Mouse (Mus musculus) MEL (cell line): ENCODE data around the gene 1700029I15Rik. TPM values are rescaled to one million over a fixed set of nuclear protein-coding genes. Genes with fewer than 3 reads are reported as not detected.

Experiments used
- DNase-seq: peaks from one replicate; pipeline ENCODE4 v3.0.0; 2011; ENCODE audit warnings: low read depth, low spot score
- H3K27ac ChIP-seq: 2 replicates; pipeline ENCODE4 v1.5.1; 2012; ENCODE audit warnings: low read depth, mild to moderate bottlenecking, control low read depth, low read length, moderate library complexity; ENCODE audit not compliant: control insufficient read depth
- H3K27me3 ChIP-seq, 2 experiments: fragments of 150-350 bp in 1 of 2; sonication (generic) in 1 of 2; 2 replicates each; pipeline ENCODE4 v1.6.1; 2012; ENCODE audit warnings: low read length in 2 of 2, mild to moderate bottlenecking in 2 of 2, improper control_type of control experiment in 1 of 2, moderate library complexity in 1 of 2; ENCODE audit not compliant: insufficient read depth in 2 of 2, control insufficient read depth in 1 of 2
- H3K36me3 ChIP-seq, 2 experiments: 2 replicates each; pipeline ENCODE4 v1.6.1; 2012 to 2014; ENCODE audit warnings: low read length in 2 of 2, improper control_type of control experiment in 1 of 2, inconsistent platforms in 1 of 2, mild to moderate bottlenecking in 1 of 2; ENCODE audit not compliant: insufficient read depth in 2 of 2, control insufficient read depth in 1 of 2
- H3K4me1 ChIP-seq, 2 experiments: fragments of 150-350 bp in 1 of 2; sonication (generic) in 1 of 2; 2 replicates each; pipeline ENCODE4 v1.6.1; 2012; ENCODE audit warnings: low read length in 2 of 2, improper control_type of control experiment in 1 of 2, mild to moderate bottlenecking in 1 of 2; ENCODE audit not compliant: insufficient read depth in 2 of 2, control insufficient read depth in 1 of 2
- H3K4me3 ChIP-seq, 2 experiments: fragments of 150-350 bp in 1 of 2; sonication (generic) in 1 of 2; 2 replicates each; pipeline ENCODE4 v1.5.1; 2012; ENCODE audit warnings: low read depth in 2 of 2, low read length in 2 of 2, mild to moderate bottlenecking in 2 of 2, moderate library complexity in 2 of 2, control low read depth in 1 of 2, improper control_type of control experiment in 1 of 2; ENCODE audit not compliant: control insufficient read depth in 1 of 2, insufficient read depth in 1 of 2
- H3K79me2 ChIP-seq: 2 replicates; pipeline ENCODE4 v1.6.1; 2012; ENCODE audit warnings: mild to moderate bottlenecking, low read length, moderate library complexity; ENCODE audit not compliant: control insufficient read depth, poor library complexity, insufficient read depth
- H3K9ac ChIP-seq: 2 replicates; pipeline ENCODE4 v1.6.1; 2012; ENCODE audit warnings: low read depth, mild to moderate bottlenecking, control low read depth, low read length, moderate library complexity; ENCODE audit not compliant: control insufficient read depth, poor library complexity, severe bottlenecking
- H3K9me3 ChIP-seq: fragments of 150-350 bp; sonication (generic); replicated peaks from 2 replicates; pipeline ENCODE4 v1.6.1; 2012; ENCODE audit warnings: mild to moderate bottlenecking, low read length, improper control_type of control experiment, moderate library complexity; ENCODE audit not compliant: insufficient read depth
- CHD1 ChIP-seq: IDR thresholded peaks from 2 replicates; pipeline ENCODE4 v1.6.1; 2012; ENCODE audit warnings: low read depth, mild to moderate bottlenecking, inconsistent platforms, low read length, improper control_type of control experiment
- CHD2 ChIP-seq: IDR thresholded peaks from 2 replicates; pipeline ENCODE4 v1.6.1; 2011; ENCODE audit warnings: low read length, improper control_type of control experiment
- CTCF ChIP-seq, 3 experiments: IDR thresholded peaks in 2 of 3; conservative IDR thresholded peaks in 1 of 3; 2 replicates each; pipeline ENCODE4 v1.5.1; 2011 to 2012; ENCODE audit warnings: low read length in 3 of 3, low read depth in 2 of 3, mild to moderate bottlenecking in 2 of 3, improper control_type of control experiment in 1 of 3, inconsistent platforms in 1 of 3, mixed read lengths in 1 of 3, moderate library complexity in 1 of 3; ENCODE audit not compliant: control insufficient read depth in 1 of 3, insufficient read depth in 1 of 3, poor library complexity in 1 of 3, severe bottlenecking in 1 of 3
- E2F4 ChIP-seq: IDR thresholded peaks from 2 replicates; pipeline ENCODE4 v1.6.1; 2011; ENCODE audit warnings: low read depth, low read length, improper control_type of control experiment, borderline replicate concordance
- ELF1 ChIP-seq: IDR thresholded peaks from 2 replicates; pipeline ENCODE4 v1.6.1; 2014; ENCODE audit warnings: low read depth, mild to moderate bottlenecking, inconsistent platforms, low read length, improper control_type of control experiment, moderate library complexity
- ETS1 ChIP-seq: IDR thresholded peaks from 2 replicates; pipeline ENCODE4 v1.6.1; 2012; ENCODE audit warnings: low read depth, mild to moderate bottlenecking, inconsistent platforms, low read length, improper control_type of control experiment, moderate library complexity
- GATA1 ChIP-seq: IDR thresholded peaks from 2 replicates; pipeline ENCODE4 v1.6.1; 2011; ENCODE audit warnings: low read depth, low read length, improper control_type of control experiment
- HCFC1 ChIP-seq: IDR thresholded peaks from 2 replicates; pipeline ENCODE4 v1.6.1; 2012; ENCODE audit warnings: low read depth, mild to moderate bottlenecking, inconsistent platforms, low read length, improper control_type of control experiment, moderate library complexity
- KAT2A ChIP-seq: conservative IDR thresholded peaks from 2 replicates; pipeline ENCODE4 v1.6.1; 2012; ENCODE audit warnings: low read depth, low read length, improper control_type of control experiment, inconsistent platforms
- MEF2A ChIP-seq: IDR thresholded peaks from 2 replicates; pipeline ENCODE4 v1.6.1; 2014; ENCODE audit warnings: low read depth, mild to moderate bottlenecking, inconsistent platforms, low read length, improper control_type of control experiment; ENCODE audit not compliant: poor library complexity, insufficient replicate concordance, severe bottlenecking; ENCODE audit errors: extremely low read depth
- MYC ChIP-seq: IDR thresholded peaks from 2 replicates; pipeline ENCODE4 v1.6.1; 2011; ENCODE audit warnings: low read depth, mild to moderate bottlenecking, low read length, improper control_type of control experiment, moderate library complexity
- NELFE ChIP-seq: IDR thresholded peaks from 2 replicates; pipeline ENCODE4 v1.6.1; 2011; ENCODE audit warnings: low read depth, low read length, improper control_type of control experiment
- NRF1 ChIP-seq: IDR thresholded peaks from 2 replicates; pipeline ENCODE4 v1.6.1; 2014; ENCODE audit warnings: low read depth, mild to moderate bottlenecking, inconsistent platforms, low read length, improper control_type of control experiment, moderate library complexity; ENCODE audit not compliant: poor library complexity, insufficient read depth, severe bottlenecking
- POLR2A ChIP-seq, 2 experiments: IDR thresholded peaks; 2 replicates each; pipeline ENCODE4 v1.6.1; 2011 to 2012; ENCODE audit warnings: low read length in 2 of 2, mild to moderate bottlenecking in 2 of 2, control low read depth in 1 of 2, improper control_type of control experiment in 1 of 2, low read depth in 1 of 2, moderate library complexity in 1 of 2; ENCODE audit not compliant: control insufficient read depth in 1 of 2, insufficient read depth in 1 of 2, poor library complexity in 1 of 2
- POLR2AphosphoS5 ChIP-seq: IDR thresholded peaks from 2 replicates; pipeline ENCODE4 v1.6.1; 2012; ENCODE audit warnings: low read depth, borderline replicate concordance, mild to moderate bottlenecking, inconsistent platforms, low read length, moderate library complexity, mixed read lengths
- RCOR1 ChIP-seq: IDR thresholded peaks from 2 replicates; pipeline ENCODE4 v1.6.1; 2012; ENCODE audit warnings: low read depth, mild to moderate bottlenecking, inconsistent platforms, low read length, improper control_type of control experiment
- SMC3 ChIP-seq: IDR thresholded peaks from 2 replicates; pipeline ENCODE4 v1.6.1; 2011; ENCODE audit warnings: low read depth, low read length, improper control_type of control experiment
- TBP ChIP-seq: IDR thresholded peaks from 2 replicates; pipeline ENCODE4 v1.8.0; 2011; ENCODE audit warnings: low read depth, low read length, improper control_type of control experiment
- TCF12 ChIP-seq: IDR thresholded peaks from 2 replicates; pipeline ENCODE4 v1.6.1; 2014; ENCODE audit warnings: low read depth, mild to moderate bottlenecking, inconsistent platforms, low read length, improper control_type of control experiment, moderate library complexity
- UBTF ChIP-seq: IDR thresholded peaks from 2 replicates; pipeline ENCODE4 v1.6.1; 2012; ENCODE audit warnings: low read depth, mild to moderate bottlenecking, inconsistent platforms, low read length, improper control_type of control experiment, moderate library complexity, borderline replicate concordance; ENCODE audit not compliant: insufficient read depth
- USF2 ChIP-seq, 2 experiments: IDR thresholded peaks; 2 replicates each; pipeline ENCODE4 v1.6.1; 2011 to 2012; ENCODE audit warnings: improper control_type of control experiment in 2 of 2, low read length in 2 of 2, borderline replicate concordance in 1 of 2, inconsistent platforms in 1 of 2, low read depth in 1 of 2, mild to moderate bottlenecking in 1 of 2; ENCODE audit not compliant: insufficient read depth in 1 of 2
- ZKSCAN1 ChIP-seq: IDR thresholded peaks from 2 replicates; pipeline ENCODE4 v1.6.1; 2012; ENCODE audit warnings: low read depth, mild to moderate bottlenecking, inconsistent platforms, low read length, improper control_type of control experiment, moderate library complexity
- polyA plus RNA-seq, 2 experiments: library from polyadenylated mRNA; stranded (reverse) in 1 of 2; unstranded in 1 of 2; fragments of >175 nt in 1 of 2; fragments of >200 nt in 1 of 2; gene quantifications; 2 replicates each; pipeline versions ENCODE4 v1.2.1 to v1.2.4; 2012; ENCODE audit warnings: low replicate concordance in 2 of 2, low read depth in 1 of 2; ENCODE audit not compliant: insufficient read length in 2 of 2, insufficient read depth in 1 of 2, missing spikeins in 1 of 2
- total RNA-seq: library from RNA; depleted of rRNA; stranded (reverse); fragments of 300-350 nt; gene quantifications from 2 replicates; pipeline ENCODE4 v1.2.3, GENCODE M21; 2012

The 1700029I15Rik gene
- total and polyA plus RNA-seq, 3 experiments, result 0.65 to 3.2 TPM; not detected in 1

GRCm38 (mm10) chr2:92386821-92387570 is 4.7 kb downstream of the 1700029I15Rik start:
- Histone ChIP-seq H3K79me2 (no peaks in the 10 kb centered on the region), H3K27me3 (no peaks in the 10 kb centered on the region), H3K4me1 (peaks cover 9 to 21% of the 10 kb centered on the region in 2 experiments), H3K4me3 (no peak overlapping the region), H3K27ac (no peak overlapping the region), H3K9me3 (no peaks in the 10 kb centered on the region), H3K36me3 (peaks cover 0 to 11% of the 10 kb centered on the region in 2 experiments; a peak in 2 of 4 replicates), H3K9ac (no peak overlapping the region)
- DNase-seq, result no peak
- no peak for TF ChIP-seq ELF1
- TF ChIP-seq CTCF (IDR thresholded peaks at IDR 0.05 in 2 of 3, conservative IDR thresholded peaks at IDR 0.05 in 1 of 3; ENCODE audit: control insufficient read depth in 1 of 3, insufficient read depth in 1 of 3, low read depth in 2 of 3, low read length in 3 of 3, poor library complexity in 1 of 3, severe bottlenecking in 1 of 3), result no peak
- no peak for TF ChIP-seq USF2 (IDR thresholded peaks at IDR 0.05; ENCODE audit: borderline replicate concordance in 1 of 2, insufficient read depth in 1 of 2, low read depth in 1 of 2, low read length in 2 of 2)
- TF ChIP-seq KAT2A, result no peak
- TF ChIP-seq GATA1, result no peak
- TF ChIP-seq CHD2, result no peak
- no peak for TF ChIP-seq CHD1
- no peak for TF ChIP-seq RCOR1
- no peak for TF ChIP-seq POLR2AphosphoS5
- no peak for TF ChIP-seq TBP
- TF ChIP-seq NELFE, result no peak
- no peak for TF ChIP-seq E2F4
- no peak for TF ChIP-seq NRF1
- TF ChIP-seq POLR2A (IDR thresholded peaks at IDR 0.05; ENCODE audit: control insufficient read depth in 1 of 2, insufficient read depth in 1 of 2, low read depth in 1 of 2, low read length in 2 of 2, poor library complexity in 1 of 2), result no peak
- TF ChIP-seq HCFC1, result no peak
- no peak for TF ChIP-seq MYC
- no peak for TF ChIP-seq SMC3
- TF ChIP-seq MEF2A, result no peak

GRCm38 (mm10) chr2:92387646-92388045 is 5.3 kb downstream of the 1700029I15Rik start:
- H3K9me3 ChIP-seq, result no peaks in the 10 kb centered on the region
- peaks cover 9 to 21% of the 10 kb centered on the region in 2 experiments for H3K4me1 ChIP-seq
- no peak for DNase-seq
- no peak overlapping the region for H3K9ac ChIP-seq
- peaks cover 0 to 11% of the 10 kb centered on the region in 2 experiments; a peak in 2 of 4 replicates for H3K36me3 ChIP-seq
- H3K4me3 ChIP-seq, result no peak overlapping the region
- no peak overlapping the region for H3K27ac ChIP-seq
- no peaks in the 10 kb centered on the region for H3K27me3 ChIP-seq
- H3K79me2 ChIP-seq, result no peaks in the 10 kb centered on the region
- no peak for TF ChIP-seq UBTF
- no peak for TF ChIP-seq ZKSCAN1
- TF ChIP-seq POLR2A (IDR thresholded peaks at IDR 0.05; ENCODE audit: control insufficient read depth in 1 of 2, insufficient read depth in 1 of 2, low read depth in 1 of 2, low read length in 2 of 2, poor library complexity in 1 of 2), result no peak
- no peak for TF ChIP-seq KAT2A
- no peak for TF ChIP-seq E2F4
- TF ChIP-seq CHD1, result no peak
- no peak for TF ChIP-seq ETS1
- TF ChIP-seq TCF12, result no peak
- TF ChIP-seq POLR2AphosphoS5, result no peak
- no peak for TF ChIP-seq CTCF (IDR thresholded peaks at IDR 0.05 in 2 of 3, conservative IDR thresholded peaks at IDR 0.05 in 1 of 3; ENCODE audit: control insufficient read depth in 1 of 3, insufficient read depth in 1 of 3, low read depth in 2 of 3, low read length in 3 of 3, poor library complexity in 1 of 3, severe bottlenecking in 1 of 3)
